Mouse (Mus musculus) cortical plate, adult 2 months (tissue): ENCODE measurements around the gene Gm4707.

Experiments used
- CTCF ChIP-seq: fragments of 200-500 bp; IDR thresholded peaks from 2 replicates; pipeline ENCODE4 v1.5.1; 2011; ENCODE audit warnings: mild to moderate bottlenecking, control low read depth, low read length; ENCODE audit not compliant: insufficient read depth; ENCODE audit errors: extremely low read depth
- POLR2A ChIP-seq: fragments of 200-500 bp; IDR thresholded peaks from 2 replicates; pipeline ENCODE4 v1.6.1; 2011; ENCODE audit warnings: mild to moderate bottlenecking, low read length, control low read depth; ENCODE audit not compliant: insufficient read depth; ENCODE audit errors: extremely low read depth

DNA sequence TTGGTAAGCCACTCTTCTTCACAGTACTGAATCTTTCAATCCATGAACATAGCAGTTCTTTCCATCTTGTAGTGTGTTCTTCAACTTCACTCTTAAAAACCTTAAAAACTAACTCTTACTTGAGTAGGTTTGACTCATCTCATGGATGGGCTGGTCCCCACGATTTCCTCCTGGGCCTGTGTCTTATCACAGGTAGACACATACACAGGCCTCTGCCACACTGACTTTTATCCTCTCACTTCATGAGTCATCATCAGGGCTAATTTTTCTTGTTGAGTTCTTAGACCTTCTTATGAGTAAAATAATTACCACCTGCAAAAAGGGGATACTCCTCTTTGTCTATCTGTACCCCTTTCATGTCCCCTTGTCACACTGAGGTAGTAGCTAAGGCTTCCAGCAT is 42.7 kb downstream of the Gm4707 start:
- TF ChIP-seq POLR2A (no peak), CTCF (no peak)
